Mouse (Mus musculus) testis, adult 10 weeks (tissue): ENCODE data around the gene Amigo1. TPM values are rescaled to one million over a fixed set of nuclear protein-coding genes. Genes with fewer than 3 reads are reported as not detected.

Experiments
- polyA plus RNA-seq: library from polyadenylated mRNA; stranded (reverse); fragments of 350-450 nt; fragmentation: Illumina TruSeq; extraction: RNeasy Lipid Tissue Mini Kit (QIAGEN cat#74804); gene quantifications from one replicate; pipeline ENCODE4 v1.2.3, GENCODE M21; 2014; ENCODE audit warnings: low read depth, low replicate concordance

The Amigo1 gene
- 0.43 TPM for polyA plus RNA-seq

DNA sequence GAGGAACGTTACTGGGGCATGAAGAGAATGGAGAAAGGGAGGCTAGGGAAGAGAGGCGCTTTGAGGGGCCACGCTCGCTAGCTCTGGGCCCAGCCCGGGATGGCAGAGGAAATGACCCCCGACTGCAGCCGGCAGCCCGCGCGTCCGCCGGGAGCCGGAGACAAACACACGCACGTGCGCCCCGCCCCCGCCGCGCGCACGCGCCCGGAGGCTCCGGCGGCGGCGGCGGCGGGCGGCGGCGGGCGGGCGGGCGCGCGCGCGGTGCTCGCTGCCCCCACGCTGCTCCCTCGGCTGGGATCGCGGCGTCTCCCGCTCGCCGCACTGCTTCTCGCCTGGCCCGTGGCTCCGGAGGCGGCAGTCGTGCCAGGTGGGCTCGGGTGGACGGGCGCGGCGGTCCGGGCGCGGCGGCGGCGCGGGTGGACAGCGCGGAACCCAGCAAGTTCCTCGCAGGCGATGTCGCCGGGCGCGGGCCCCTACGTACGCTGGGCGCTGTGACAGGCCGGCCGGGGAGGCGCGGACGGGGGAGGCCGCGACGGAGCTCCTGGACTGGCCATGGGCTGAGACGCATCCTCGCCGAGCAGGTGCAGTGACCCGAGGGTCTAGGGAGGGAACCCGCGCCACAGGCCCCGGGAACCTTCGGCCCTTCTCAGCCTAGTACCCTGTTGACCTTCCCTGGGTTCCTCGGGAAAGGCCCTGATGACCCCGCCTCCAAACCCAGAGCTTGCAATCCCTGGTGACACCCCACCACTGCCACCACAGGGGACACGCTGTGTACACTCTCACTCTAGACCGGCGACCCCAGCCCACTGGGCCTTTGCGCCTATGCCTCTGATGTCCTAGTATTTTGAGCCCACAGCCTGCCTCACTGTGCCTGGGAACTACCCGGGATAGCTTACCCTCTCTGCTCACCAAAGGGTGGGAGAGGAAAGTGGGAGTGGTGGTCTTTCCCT is at the start of gene Amigo1:
Gene Amigo1, plus strand, starts transcription at position 238 of the 950 bp plus-strand sequence.

DNA sequence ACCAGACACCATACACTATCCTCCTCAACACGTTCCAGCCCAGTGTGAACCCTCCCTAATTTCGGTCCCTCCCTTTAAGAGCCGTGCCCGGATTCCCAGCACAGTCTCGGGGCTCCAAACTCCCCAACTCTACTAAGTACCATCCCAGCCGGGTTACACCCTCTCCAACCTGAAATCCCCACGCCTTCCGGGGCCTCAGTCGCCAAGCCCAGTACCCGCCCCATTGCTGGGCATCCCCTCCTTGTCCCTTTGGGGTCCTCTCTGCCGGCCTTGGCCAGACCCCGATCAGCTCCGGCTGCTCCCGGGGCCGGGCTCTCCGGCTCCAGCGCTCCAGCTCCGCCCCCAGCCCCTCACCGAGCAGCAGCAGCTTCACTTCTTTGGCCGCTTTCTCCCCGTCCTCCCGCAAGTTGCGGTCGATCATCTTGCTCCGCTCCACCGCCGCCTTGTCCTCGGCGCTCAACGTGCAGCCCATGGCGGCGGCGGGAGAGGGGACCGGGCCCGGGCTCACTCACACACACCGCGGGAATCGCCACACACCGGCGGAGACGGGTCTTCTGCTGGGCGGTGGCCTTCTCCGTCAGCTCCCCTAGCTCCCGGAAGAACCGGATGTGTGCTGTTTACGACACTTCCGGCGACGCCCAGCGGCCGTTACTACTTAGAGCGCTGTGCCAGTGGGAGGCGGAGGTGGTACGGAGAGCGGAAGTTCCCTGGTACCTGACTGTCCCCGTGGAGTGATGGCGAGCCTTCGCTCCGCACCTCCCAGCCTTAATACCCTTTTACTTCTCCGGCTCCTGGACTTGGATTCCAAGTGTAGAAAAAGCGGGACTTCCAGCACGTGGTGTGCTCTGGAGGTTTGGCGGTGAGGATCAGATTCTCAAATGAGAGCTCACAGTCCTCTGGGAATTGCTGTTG is 40.3 kb upstream of the Amigo1 start, which contains the start of gene Gnai3:
Gene Gnai3, minus strand, starts transcription at position 613 of the 912 bp plus-strand sequence.

DNA sequence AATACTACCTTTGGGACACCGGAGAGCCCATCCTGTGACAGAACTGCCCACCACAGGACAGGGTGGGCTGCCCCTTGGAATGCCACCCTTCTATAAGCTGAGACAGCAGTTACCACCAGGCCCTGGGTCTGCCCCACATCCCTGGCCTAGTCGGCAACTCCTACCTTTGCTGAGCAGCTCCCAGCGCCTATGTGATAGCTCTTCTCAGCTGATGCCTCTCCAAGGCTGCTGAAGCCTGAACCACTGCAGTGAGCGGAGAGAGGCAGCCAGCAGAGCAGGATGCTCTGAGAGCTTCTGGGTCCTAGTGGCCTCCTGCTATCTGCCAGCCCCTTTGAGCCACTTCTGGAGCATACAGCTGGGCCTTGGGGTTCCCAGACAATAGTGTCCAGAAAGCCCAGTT is 31.5 kb upstream of the Amigo1 start, which contains the start of gene Gpr61:
Gene Gpr61, minus strand, starts transcription at position 227 of the 400 bp plus-strand sequence.

DNA sequence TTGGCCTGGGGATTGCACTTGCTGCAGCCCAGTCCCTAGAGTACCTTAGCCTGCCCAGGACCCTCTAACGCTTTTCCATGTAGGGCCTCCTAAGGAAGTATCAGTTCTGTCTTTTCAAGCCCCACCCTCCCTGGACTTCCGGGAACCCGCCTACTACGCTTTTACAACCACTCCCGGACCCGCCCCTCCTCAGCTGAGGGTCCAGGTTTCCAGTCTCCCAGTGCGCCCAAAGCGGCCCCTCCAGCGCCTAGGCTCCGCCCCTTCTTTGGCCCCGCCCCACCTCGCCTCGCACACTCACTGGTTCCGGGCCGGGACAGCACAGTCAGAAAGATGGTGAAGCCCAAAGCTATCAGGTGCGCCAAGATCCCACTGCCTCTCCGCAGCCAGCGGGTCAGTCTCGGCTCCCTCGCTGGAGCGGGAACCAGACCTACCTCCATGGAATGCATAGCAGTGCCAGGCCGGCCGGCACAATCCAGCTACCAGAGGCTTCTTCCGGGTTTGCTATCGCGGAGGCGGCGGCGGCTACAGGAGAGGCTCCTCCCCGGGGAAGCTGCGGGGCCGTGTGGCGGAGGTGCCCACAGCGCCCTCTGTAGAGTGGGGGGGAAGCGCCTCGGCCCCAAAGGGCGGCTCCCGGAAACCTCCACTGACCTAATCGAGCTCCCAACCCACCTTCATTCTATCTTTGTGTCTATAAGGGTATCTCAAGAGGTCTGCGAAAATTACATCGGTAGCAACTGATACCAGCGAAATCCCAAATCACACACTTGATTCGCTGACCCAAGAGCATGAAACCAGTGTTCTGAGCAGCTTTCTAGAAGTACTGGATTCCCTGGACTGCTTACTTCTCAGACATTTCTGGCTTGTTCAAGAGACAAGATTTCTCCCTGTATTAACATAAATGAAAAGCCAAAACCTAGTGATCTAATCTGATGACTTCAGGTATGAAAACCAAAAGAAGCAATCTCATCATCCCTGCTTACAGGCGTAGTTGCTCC is 14.5 kb downstream of the Amigo1 start, which contains the start of gene Cyb561d1:
Gene Cyb561d1, minus strand, starts transcription at position 884 of the 995 bp plus-strand sequence.

GRCm38 (mm10) chr3:108210771-108211139 is 24.6 kb downstream of the Amigo1 start, which contains the start of gene Atxn7l2:
TSS of gene Atxn7l2 (minus strand) at chr3:108210934.

GRCm38 (mm10) chr3:108226558-108227350 is 40.6 kb downstream of the Amigo1 start, which contains the start of gene Sypl2:
TSS of gene Sypl2 (minus strand) at chr3:108226648.

Other genes with a start within 250 kb of the Amigo1 start
- gene Gstm6, start 242.6 kb upstream of the Amigo1 start, polyA plus RNA-seq = 56.0 TPM
- not detected for gene Gstm3, start 217.1 kb upstream of the Amigo1 start, polyA plus RNA-seq
- gene Gstm2, start 199.9 kb upstream of the Amigo1 start, polyA plus RNA-seq = 222 TPM
- gene Gstm1, start 168.4 kb upstream of the Amigo1 start, polyA plus RNA-seq = 104 TPM
- gene Gstm4, start 141.4 kb upstream of the Amigo1 start, polyA plus RNA-seq = 2.7 TPM
- gene Ampd2, start 99.7 kb upstream of the Amigo1 start, polyA plus RNA-seq = 1.7 TPM
- gene Gnat2, start 93.5 kb upstream of the Amigo1 start, polyA plus RNA-seq = 0.90 TPM
- gene Gnai3, start 40.2 kb upstream of the Amigo1 start, polyA plus RNA-seq = 93.3 TPM
- 0.38 TPM for gene Gpr61, start 31.5 kb upstream of the Amigo1 start, polyA plus RNA-seq
- 1.4 TPM for gene Cyb561d1, start 14.9 kb downstream of the Amigo1 start, polyA plus RNA-seq
- 0.85 TPM for gene Atxn7l2, start 24.6 kb downstream of the Amigo1 start, polyA plus RNA-seq
- gene Sypl2, start 40.3 kb downstream of the Amigo1 start, polyA plus RNA-seq = 0.17 TPM
- 65.6 TPM for gene Psma5, start 70.6 kb downstream of the Amigo1 start, polyA plus RNA-seq
- gene Sort1, start 97.7 kb downstream of the Amigo1 start, polyA plus RNA-seq = 38.3 TPM
- gene Mybphl, start 178.6 kb downstream of the Amigo1 start, polyA plus RNA-seq = not detected
- not detected for gene Psrc1, start 197.5 kb downstream of the Amigo1 start, polyA plus RNA-seq
- 0.48 TPM for gene Celsr2, start 229.2 kb downstream of the Amigo1 start, polyA plus RNA-seq